Mouse (Mus musculus): ENCODE data around the gene Arhgdig. TPM values are rescaled to one million over a fixed set of nuclear protein-coding genes. Genes with fewer than 3 reads are reported as not detected.

The Arhgdig gene
- polyA plus RNA-seq (2016; fragmentation: Nextera tagmentation; extraction: Ambion mirVana): 2.0 and 4.2 TPM in 2 replicates

- Histone ChIP-seq H3K4me3 (no peak within 1 kb of the TSS), H3K27ac (no peak within 1 kb of the TSS), H3K27me3 (ENCODE audit: low read depth, poor library complexity, severe bottlenecking) (peaks cover 49% of the 10 kb centered on the region), H3K36me3 (no peaks in the 10 kb centered on the region), H3K9me3 (replicated peaks) (no peaks in the 10 kb centered on the region), H3K4me1 (peaks cover 24% of the 10 kb centered on the region)
- WGBS: 90% methylated on average over 12 of the region's 12 CpGs
- no peak for DNase-seq (ENCODE audit: low spot score)
These were observed at the start of gene Arhgdig for GRCm38 (mm10) chr17:26207686-26208085. TSS of gene Arhgdig (minus strand) at chr17:26207786.

DNA sequence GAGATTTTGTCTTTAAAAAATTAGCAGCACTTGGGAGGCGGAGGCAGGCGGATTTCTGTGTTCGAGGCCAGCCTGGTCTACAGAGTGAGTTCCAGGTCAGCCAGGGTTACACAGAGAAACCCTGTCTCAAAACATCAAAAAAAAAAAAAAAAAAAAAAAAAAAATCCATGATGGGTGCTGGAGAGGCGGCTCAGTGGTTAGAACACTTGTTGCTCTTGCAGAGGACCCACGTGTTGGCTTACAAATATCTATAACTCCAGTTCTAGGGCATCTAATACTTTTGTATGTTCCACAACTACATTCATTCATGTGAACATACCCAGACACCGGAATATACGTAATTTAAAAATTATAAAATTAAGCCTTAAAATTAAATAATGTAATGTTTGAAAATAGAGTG, 47.7 kb upstream of the Arhgdig start:
- peaks cover 61% of the 10 kb centered on the region for H3K36me3 ChIP-seq

GRCm38 (mm10) chr17:26253399-26253798, 45.8 kb upstream of the Arhgdig start:
- WGBS: under 1% methylated on average over 24 of the region's 24 CpGs
- DNase-seq (ENCODE audit: low spot score): no peak
- Histone ChIP-seq H3K4me3 (peak overlapping the region; percentile 73), H3K4me1 (peaks cover 13% of the 10 kb centered on the region), H3K36me3 (peaks cover 42% of the 10 kb centered on the region), H3K9me3 (replicated peaks) (no peaks in the 10 kb centered on the region), H3K27ac (peak overlapping the region; percentile 93), H3K27me3 (ENCODE audit: low read depth, poor library complexity, severe bottlenecking) (no peaks in the 10 kb centered on the region)

More for the DNA sequence above, 47.7 kb upstream of the Arhgdig start:
- Histone ChIP-seq H3K4me3 (no peak overlapping the region), H3K4me1 (peaks cover 13% of the 10 kb centered on the region), H3K27ac (no peak overlapping the region), H3K27me3 (ENCODE audit: low read depth, poor library complexity, severe bottlenecking) (no peaks in the 10 kb centered on the region), H3K9me3 (replicated peaks) (no peaks in the 10 kb centered on the region)
- no peak for DNase-seq (ENCODE audit: low spot score)
- 97% methylated on average over 7 of the region's 7 CpGs for WGBS

- Histone ChIP-seq H3K27me3 (ENCODE audit: low read depth, poor library complexity, severe bottlenecking) (no peaks in the 10 kb centered on the region), H3K36me3 (peaks cover 35% of the 10 kb centered on the region), H3K27ac (peak within 1 kb of the TSS; percentile 93), H3K9me3 (replicated peaks) (no peaks in the 10 kb centered on the region), H3K4me3 (peak within 1 kb of the TSS; percentile 73), H3K4me1 (peaks cover 13% of the 10 kb centered on the region)
- under 1% methylated on average over 43 of the region's 43 CpGs for WGBS
- DNase-seq (ENCODE audit: low spot score): peak; percentile 94
These were observed 45.1 kb upstream of the Arhgdig start, which contains the start of gene Luc7l for GRCm38 (mm10) chr17:26252539-26253251. TSS of gene Luc7l (plus strand) at chr17:26252896.

DNA sequence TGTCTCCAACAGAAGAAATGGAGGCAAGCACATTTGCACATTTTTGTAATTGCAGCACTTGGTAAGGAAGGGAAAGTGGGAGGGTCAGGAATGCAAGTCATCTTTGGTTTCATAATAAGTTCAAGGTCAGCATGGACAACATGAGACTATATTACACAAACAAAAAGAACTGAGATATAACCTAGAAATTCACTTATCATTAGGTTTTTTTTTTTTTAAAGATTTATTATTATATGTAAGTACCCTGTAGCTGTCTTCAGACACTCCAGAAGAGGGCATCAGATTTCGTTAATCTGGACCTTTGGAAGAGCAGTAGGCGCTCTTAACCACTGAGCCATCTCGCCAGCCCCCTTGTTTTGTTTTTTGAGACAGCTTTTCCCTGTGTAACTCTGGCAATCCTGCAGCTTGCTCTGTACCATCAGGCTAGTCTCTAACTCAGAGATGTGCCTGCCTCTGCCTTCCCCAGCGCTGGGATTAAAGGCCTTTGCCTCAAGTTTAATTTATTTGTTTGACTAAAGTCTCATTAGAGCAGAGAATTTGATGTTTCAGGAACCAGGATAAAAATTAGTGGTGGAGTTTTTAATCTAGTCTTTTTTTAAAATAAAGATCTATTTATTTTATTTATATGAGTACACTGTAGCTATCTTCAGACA, 44.4 kb upstream of the Arhgdig start:
- DNase-seq (ENCODE audit: low spot score): no peak
- Histone ChIP-seq H3K9me3 (replicated peaks) (no peaks in the 10 kb centered on the region), H3K27ac (peak overlapping the region; percentile 93; the same call in 1 of the 2 replicates), H3K27me3 (ENCODE audit: low read depth, poor library complexity, severe bottlenecking) (no peaks in the 10 kb centered on the region), H3K36me3 (peaks cover 28% of the 10 kb centered on the region), H3K4me3 (peak overlapping the region; percentile 73), H3K4me1 (peaks cover 13% of the 10 kb centered on the region)
- WGBS: 61% methylated on average over 4 of the region's 4 CpGs

GRCm38 (mm10) chr17:26244101-26244841, 36.7 kb upstream of the Arhgdig start, which contains the start of gene Fam234a:
TSS of gene Fam234a (minus strand) at chr17:26244242.
- H3K4me3 ChIP-seq: peak within 1 kb of the TSS; percentile 73
- no peaks in the 10 kb centered on the region for H3K27me3 ChIP-seq (ENCODE audit: low read depth, poor library complexity, severe bottlenecking)
- H3K9me3 ChIP-seq (replicated peaks): no peaks in the 10 kb centered on the region
- no peaks in the 10 kb centered on the region for H3K36me3 ChIP-seq
- peak; percentile 98 for DNase-seq (ENCODE audit: low spot score)
- H3K4me1 ChIP-seq: peaks cover 12% of the 10 kb centered on the region; the same call in 1 of the 2 replicates
- 10% methylated on average over 33 of the region's 33 CpGs for WGBS
- peak within 1 kb of the TSS; percentile 81 for H3K27ac ChIP-seq

DNA sequence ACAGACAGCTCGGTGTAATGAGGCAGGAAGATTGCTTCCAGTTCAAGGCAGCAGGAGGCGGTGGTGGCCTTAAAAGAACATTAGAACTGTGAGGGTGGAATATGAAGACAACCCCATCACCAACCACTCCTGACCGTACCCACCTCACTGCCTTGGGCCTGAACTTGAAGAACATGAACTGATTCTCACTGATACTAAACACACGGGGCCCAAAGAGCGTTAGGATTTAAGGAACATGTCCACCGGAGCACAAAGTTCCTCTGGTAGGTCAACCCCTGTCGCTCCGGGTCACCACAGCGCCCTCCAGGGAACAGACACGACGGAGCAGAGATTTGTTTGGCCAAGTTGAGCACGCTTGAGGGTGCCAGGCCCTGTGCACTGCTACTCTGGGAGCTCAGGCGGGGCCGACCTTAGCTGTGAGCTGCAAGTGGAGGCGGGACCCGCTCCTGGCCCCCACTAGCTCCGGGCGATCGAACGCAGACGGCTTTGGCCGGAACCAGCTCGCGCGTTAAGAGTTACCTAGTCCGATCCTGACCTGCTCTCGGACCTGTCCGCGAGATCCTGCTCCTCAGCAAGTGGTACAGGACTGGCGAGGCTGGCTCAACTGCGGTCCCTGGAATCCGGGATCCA, 36.0 kb upstream of the Arhgdig start:
- Histone ChIP-seq H3K36me3 (no peaks in the 10 kb centered on the region), H3K9me3 (replicated peaks) (no peaks in the 10 kb centered on the region), H3K27ac (peak overlapping the region; percentile 81), H3K27me3 (ENCODE audit: low read depth, poor library complexity, severe bottlenecking) (no peaks in the 10 kb centered on the region), H3K4me1 (peaks cover 12% of the 10 kb centered on the region; the same call in 1 of the 2 replicates), H3K4me3 (peak overlapping the region; percentile 73)
- WGBS: under 1% methylated on average over 32 of the region's 32 CpGs
- no peak for DNase-seq (ENCODE audit: low spot score)

GRCm38 (mm10) chr17:26240990-26241389, 33.4 kb upstream of the Arhgdig start:
- Histone ChIP-seq H3K36me3 (no peaks in the 10 kb centered on the region), H3K4me1 (peaks cover 18% of the 10 kb centered on the region), H3K4me3 (no peak overlapping the region), H3K27ac (no peak overlapping the region), H3K27me3 (ENCODE audit: low read depth, poor library complexity, severe bottlenecking) (no peaks in the 10 kb centered on the region), H3K9me3 (replicated peaks) (no peaks in the 10 kb centered on the region)
- WGBS: 78% methylated on average over 6 of the region's 6 CpGs
- no peak for DNase-seq (ENCODE audit: low spot score)

- no peak overlapping the region for H3K27ac ChIP-seq
- WGBS: 89% methylated on average over 6 of the region's 6 CpGs
These were observed 32.7 kb upstream of the Arhgdig start for GRCm38 (mm10) chr17:26240120-26240790.

GRCm38 (mm10) chr17:26239551-26239950, 32.0 kb upstream of the Arhgdig start:
- peaks cover 30% of the 10 kb centered on the region for H3K4me1 ChIP-seq
- WGBS: 71% methylated on average over 2 of the region's 2 CpGs

More at GRCm38 (mm10) chr17:26240120-26240790, 32.7 kb upstream of the Arhgdig start:
- H3K36me3 ChIP-seq: no peaks in the 10 kb centered on the region
- peaks cover 26% of the 10 kb centered on the region for H3K4me1 ChIP-seq
- no peak for DNase-seq (ENCODE audit: low spot score)
- H3K4me3 ChIP-seq: no peak overlapping the region
- H3K9me3 ChIP-seq (replicated peaks): no peaks in the 10 kb centered on the region
- no peaks in the 10 kb centered on the region for H3K27me3 ChIP-seq (ENCODE audit: low read depth, poor library complexity, severe bottlenecking)

GRCm38 (mm10) chr17:26237667-26238066, 30.1 kb upstream of the Arhgdig start:
- WGBS: 90% methylated on average over 10 of the region's 10 CpGs
- H3K27me3 ChIP-seq (ENCODE audit: low read depth, poor library complexity, severe bottlenecking): no peaks in the 10 kb centered on the region
- no peaks in the 10 kb centered on the region for H3K9me3 ChIP-seq (replicated peaks)
- H3K4me1 ChIP-seq: peaks cover 19% of the 10 kb centered on the region
- no peak overlapping the region for H3K4me3 ChIP-seq
- H3K36me3 ChIP-seq: no peaks in the 10 kb centered on the region
- H3K27ac ChIP-seq: no peak overlapping the region
- no peak for DNase-seq (ENCODE audit: low spot score)

More at GRCm38 (mm10) chr17:26239551-26239950, 32.0 kb upstream of the Arhgdig start:
- H3K27ac ChIP-seq: no peak overlapping the region
- no peaks in the 10 kb centered on the region for H3K36me3 ChIP-seq
- no peaks in the 10 kb centered on the region for H3K9me3 ChIP-seq (replicated peaks)
- no peak for DNase-seq (ENCODE audit: low spot score)
- no peaks in the 10 kb centered on the region for H3K27me3 ChIP-seq (ENCODE audit: low read depth, poor library complexity, severe bottlenecking)
- no peak overlapping the region for H3K4me3 ChIP-seq
